Mouse (Mus musculus) gastrocnemius, adult 8-10 months (tissue): ENCODE measurements around the gene G3bp1. TPM values are rescaled to one million over a fixed set of nuclear protein-coding genes. Genes with fewer than 3 reads are reported as not detected.

Source experiments
- DNase-seq, 2 experiments: peaks; one replicate each; pipeline ENCODE4 v3.0.0; 2022; ENCODE audit warnings: low spot score in 2 of 2
- total RNA-seq, 4 experiments: library from RNA; stranded (reverse); gene quantifications; 2 replicates each; pipeline ENCODE4 v1.2.4; 2022

Gene G3bp1
- total RNA-seq, 4 experiments from 2014 or later = 57.3 to 63.3 (median 62.0) TPM

GRCm38 (mm10) chr11:55464707-55465106, 4.8 kb upstream of the G3bp1 start:
- DNase-seq = no peak

DNA sequence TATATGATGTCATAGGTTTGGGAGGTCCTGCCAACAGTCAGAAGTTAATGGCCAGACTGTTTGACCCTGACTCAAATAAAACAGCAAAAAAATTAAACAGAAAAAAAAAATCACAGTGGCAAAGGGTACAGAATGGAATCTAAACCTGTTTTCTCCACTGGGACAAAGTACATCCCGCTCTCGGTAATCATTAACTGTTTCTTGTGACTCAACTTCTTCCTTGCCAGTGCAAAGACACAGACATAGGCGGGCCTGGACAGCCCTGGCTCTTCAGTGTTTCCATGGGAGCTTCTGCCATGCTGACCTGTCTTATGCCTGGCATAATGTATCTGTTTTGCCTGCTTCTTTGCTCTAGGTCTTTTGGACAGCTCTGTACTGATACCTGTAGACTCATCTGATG, 4.3 kb upstream of the G3bp1 start:
- DNase-seq = no peak

DNA sequence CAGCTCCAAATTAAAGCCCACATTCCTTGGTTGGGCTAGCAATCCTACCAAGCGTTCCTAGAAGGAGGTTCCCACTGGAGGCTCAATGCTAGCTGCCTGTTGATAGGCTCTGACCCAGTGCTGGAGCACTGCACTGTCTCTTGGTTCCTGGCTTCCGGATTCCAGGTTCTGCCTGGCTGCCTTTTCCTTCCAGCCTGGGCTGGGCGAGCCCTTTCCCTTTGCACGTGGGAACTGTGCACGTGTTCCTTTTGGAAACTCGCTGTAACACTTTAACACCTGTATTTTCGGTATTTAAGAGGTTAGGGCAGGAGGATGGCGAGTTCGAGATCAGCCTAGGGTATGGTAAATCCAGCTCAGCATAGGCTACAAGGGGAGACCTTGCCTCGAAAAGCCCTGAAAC, 1.5 kb upstream of the G3bp1 start:
- DNase-seq = no peak

GRCm38 (mm10) chr11:55468611-55469047, 856 bp upstream of the G3bp1 start:
- DNase-seq = no peak

DNA sequence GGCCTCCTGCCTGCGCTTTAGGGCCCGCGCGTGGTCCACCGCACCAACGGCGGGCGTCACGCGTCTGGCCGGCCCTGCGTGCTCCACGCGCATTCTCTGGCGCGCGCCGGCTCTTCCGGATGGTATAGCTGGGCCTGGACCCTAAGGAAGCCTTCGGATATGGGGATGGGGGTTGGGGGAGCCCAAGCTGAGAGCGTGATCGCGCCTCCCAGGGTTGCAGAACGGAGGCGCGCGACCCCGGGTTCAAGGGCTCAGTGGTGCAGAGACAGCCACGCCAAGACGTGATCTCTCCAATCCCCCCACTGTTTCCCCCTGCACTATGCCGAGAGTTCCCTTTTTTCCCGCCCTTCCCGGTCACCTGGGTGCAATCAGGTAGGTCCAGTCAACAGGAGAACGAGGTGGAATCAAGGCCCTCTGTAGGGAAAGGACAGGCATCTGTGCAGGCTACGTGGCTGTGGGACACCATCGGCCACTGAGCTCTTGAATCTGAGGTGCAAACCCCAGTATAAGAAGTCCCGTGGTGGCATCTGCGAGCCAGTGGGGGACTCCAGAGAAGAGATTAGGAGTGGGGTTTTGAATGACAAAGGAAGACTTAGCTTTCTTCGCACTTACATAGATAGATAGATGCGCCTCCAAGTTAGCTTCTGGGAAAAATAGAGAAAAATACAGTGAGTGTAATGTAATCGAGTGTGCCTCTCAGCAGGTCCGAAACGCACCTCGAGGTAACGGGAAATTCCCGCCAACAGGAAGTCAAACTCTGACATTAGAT, 622 bp downstream of the G3bp1 start:
- no peak for DNase-seq

- no peak for DNase-seq
Observed at GRCm38 (mm10) chr11:55470761-55471160, 1.3 kb downstream of the G3bp1 start.

GRCm38 (mm10) chr11:55471467-55471866, 2.0 kb downstream of the G3bp1 start:
- DNase-seq = no peak

DNA sequence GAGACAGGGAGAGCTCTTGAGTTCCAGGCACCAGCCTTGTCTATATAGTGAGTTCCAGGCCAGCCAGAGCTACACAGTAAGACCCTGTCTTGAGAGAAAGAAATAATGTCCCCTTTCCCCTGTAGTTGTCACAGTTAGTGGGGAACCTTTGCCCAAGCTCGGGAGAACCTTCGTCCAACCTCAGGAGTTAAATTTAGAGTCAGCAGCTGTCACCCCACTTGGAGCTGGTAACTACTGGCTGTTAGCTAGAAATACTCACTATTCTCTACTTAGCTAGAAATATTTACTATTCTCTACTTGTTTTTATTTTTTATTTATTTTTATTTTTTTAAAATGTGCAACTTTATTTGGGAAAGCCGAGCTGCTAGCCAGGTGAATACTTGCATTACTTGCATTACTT, 3.7 kb downstream of the G3bp1 start:
- DNase-seq = no peak

DNA sequence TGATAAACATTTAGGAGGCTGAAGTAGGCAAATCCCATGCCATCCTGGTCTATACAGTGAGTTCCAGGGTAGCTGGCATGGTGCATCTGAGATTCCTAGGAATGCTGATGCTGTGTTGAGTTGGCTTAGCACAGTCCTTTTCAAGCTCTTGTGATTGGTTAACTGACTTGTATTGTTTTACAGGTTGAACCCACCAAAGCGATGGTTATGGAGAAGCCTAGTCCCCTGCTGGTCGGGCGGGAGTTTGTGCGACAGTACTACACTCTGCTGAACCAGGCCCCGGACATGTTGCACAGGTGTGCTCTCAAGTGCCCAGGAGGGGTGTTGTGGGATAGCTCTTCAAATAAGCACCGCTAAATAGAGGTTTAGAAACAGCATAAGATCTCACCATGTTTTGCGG, 16.0 kb downstream of the G3bp1 start:
- DNase-seq = no peak

- no peak for DNase-seq
Observed at GRCm38 (mm10) chr11:55496158-55496557, 26.7 kb downstream of the G3bp1 start.

DNA sequence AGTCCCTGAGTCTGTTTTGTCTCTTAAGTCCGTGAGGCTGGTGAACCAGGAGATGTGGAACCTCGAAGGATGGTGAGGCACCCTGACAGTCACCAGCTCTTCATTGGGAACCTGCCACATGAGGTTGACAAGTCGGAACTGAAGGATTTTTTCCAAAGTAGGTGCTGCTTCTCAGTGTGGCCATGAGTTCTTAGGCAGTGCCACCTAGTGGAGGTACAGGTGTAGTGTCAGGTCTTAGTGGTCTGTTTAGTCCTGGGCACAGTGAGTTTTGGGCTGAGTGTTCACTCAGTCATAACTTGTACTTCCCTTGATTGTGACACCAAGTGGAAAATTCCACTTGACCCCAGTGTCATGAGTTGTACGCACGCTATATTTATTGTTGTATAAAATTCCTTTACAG, 28.4 kb downstream of the G3bp1 start:
- DNase-seq = no peak

- peak; percentile 55 to 69 for DNase-seq
Observed at GRCm38 (mm10) chr11:55501955-55502531, 32.6 kb downstream of the G3bp1 start.

DNA sequence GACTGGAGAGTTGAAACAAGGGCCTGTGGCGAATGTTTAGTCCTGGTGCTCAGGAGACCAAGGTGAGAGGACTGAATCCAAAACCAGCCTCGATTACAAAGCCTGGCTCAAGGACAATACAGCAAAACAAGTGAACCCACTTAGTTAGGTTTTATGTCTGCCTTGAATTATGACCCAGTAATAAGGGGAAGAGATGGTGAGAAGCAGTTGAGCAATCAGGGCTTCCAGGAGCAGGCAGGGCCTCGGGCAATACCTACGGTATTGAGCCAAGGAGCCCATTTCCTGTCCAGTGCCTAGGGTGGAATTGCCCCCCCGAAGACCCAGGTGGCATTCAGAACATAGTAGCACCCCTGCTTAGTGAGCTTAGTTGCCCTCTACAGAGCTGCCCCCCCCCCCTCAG, 33.4 kb downstream of the G3bp1 start:
- DNase-seq = no peak

- DNase-seq = no peak
Observed at GRCm38 (mm10) chr11:55505485-55505884, 36.0 kb downstream of the G3bp1 start.

DNA sequence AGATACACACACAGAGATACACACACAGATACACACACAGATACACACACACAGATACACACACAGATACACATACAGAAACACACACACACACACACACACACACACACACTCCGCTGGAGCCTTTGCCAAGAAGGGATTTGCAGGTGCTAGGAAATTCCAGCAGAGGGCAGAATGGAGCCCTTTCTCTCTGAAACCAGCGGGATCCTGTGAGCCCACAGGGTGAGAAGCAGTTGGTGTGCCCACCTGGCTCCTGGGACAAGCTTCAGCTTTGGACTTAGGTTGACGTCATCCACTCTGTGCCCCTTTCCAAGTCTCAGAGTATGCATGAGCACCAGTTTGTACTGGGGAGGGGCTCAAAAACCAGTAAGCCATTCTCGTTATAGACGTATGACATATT, 41.9 kb downstream of the G3bp1 start:
- DNase-seq = no peak

- DNase-seq = no peak
Observed at GRCm38 (mm10) chr11:55517666-55518065, 48.2 kb downstream of the G3bp1 start.

DNA sequence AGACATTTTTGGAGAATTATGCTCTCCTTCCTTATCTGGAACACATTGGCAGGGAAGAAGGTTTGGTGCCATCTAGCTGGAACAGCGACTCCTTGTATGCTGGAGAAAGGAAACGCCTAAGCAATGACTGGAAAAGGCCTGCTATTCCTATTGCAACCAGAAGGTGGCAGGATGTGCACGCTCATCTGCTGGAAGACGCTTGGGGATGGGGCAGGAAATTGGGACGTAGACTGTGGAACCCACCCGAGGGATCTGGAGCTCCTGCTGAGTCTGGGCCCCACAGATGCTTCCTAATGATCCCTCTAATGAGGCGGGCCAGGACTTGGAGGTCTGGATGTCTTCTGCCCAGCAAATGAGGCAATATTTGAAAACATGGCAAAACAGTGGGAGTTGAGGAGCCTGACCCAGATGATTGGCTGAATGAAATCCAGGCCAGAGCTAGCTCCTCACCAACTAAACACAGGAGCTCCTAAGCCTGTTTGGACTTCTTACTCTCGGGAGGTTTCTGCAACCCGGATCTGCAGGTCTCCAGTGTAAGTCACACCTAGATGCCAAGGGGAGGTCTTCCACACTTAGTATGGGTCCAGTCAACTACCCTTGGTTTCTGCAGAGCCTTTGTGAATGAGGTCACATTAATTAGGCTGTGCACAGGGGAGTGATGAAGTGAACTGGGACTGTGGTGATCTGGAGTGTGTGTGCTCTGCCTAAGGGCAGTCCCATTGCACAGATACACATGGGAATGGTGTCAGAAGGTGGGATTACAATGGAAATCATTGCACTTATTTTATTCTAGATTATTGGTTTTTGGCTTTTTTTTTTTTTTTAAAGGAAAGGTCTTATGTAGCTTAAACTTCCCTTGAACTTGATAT, 49.6 kb downstream of the G3bp1 start:
- no peak for DNase-seq

GRCm38 (mm10) chr11:55530741-55531140, 61.3 kb downstream of the G3bp1 start:
- DNase-seq = no peak

GRCm38 (mm10) chr11:55533378-55533777, 63.9 kb downstream of the G3bp1 start:
- no peak for DNase-seq

- no peak for DNase-seq
Observed at GRCm38 (mm10) chr11:55534766-55535165, 65.3 kb downstream of the G3bp1 start.

GRCm38 (mm10) chr11:55542128-55542527, 72.6 kb downstream of the G3bp1 start:
- DNase-seq = no peak

GRCm38 (mm10) chr11:55542671-55543070, 73.2 kb downstream of the G3bp1 start:
- no peak for DNase-seq
